Mouse (Mus musculus): ENCODE results near the gene Gm11020. TPM values are rescaled to one million over a fixed set of nuclear protein-coding genes. Genes with fewer than 3 reads are reported as not detected.
"Not testable (repeated sequence)": the region's sequence is repeated elsewhere in the genome, so short reads cannot be mapped to it uniquely, and the experiment has no call there.

Gene Gm11020
- polyA plus RNA-seq (2012; fragmentation: generic; extraction: Trizol) = not detected
- long read RNA-seq, experiment 1 = 0 reads
- long read RNA-seq, experiment 2 = 0 reads

GRCm38 (mm10) chr8:104321267-104321666, at the start of gene Gm11020:
TSS of gene Gm11020 (plus strand) at chr8:104321567.
- H3K79me3 ChIP-seq (ENCODE audit: low read depth); H3K4me3 ChIP-seq (ENCODE audit: insufficient read depth, poor library complexity, severe bottlenecking); H3ac ChIP-seq (ENCODE audit: control insufficient read depth, insufficient read length, low read depth); H3K27me3 ChIP-seq (ENCODE audit: control insufficient read depth, insufficient read depth, insufficient read length); H3K36me3 ChIP-seq (ENCODE audit: control insufficient read depth, insufficient read depth); H3K79me2 ChIP-seq (ENCODE audit: control insufficient read depth, insufficient read depth): not testable (repeated sequence)

- H3K79me2 ChIP-seq (ENCODE audit: control insufficient read depth, insufficient read depth); H3K79me3 ChIP-seq (ENCODE audit: low read depth); H3K36me3 ChIP-seq (ENCODE audit: control insufficient read depth, insufficient read depth); H3K4me3 ChIP-seq (ENCODE audit: insufficient read depth, poor library complexity, severe bottlenecking); H3K27me3 ChIP-seq (ENCODE audit: control insufficient read depth, insufficient read depth, insufficient read length); H3ac ChIP-seq (ENCODE audit: control insufficient read depth, insufficient read length, low read depth): not testable (repeated sequence)
Observed at GRCm38 (mm10) chr8:104293081-104293480, 28.3 kb upstream of the Gm11020 start, which contains the start of gene Cmtm2a. TSS of gene Cmtm2a (minus strand) at chr8:104293181.

- Histone ChIP-seq H3K79me3 (ENCODE audit: low read depth) (no peaks in the 10 kb centered on the region), H3ac (ENCODE audit: control insufficient read depth, insufficient read length, low read depth) (no peak overlapping the region), H3K4me3 (ENCODE audit: insufficient read depth, poor library complexity, severe bottlenecking) (no peak overlapping the region), H3K36me3 (ENCODE audit: control insufficient read depth, insufficient read depth) (no peaks in the 10 kb centered on the region), H3K79me2 (ENCODE audit: control insufficient read depth, insufficient read depth) (no peaks in the 10 kb centered on the region), H3K27me3 (ENCODE audit: control insufficient read depth, insufficient read depth, insufficient read length) (peaks cover 5% of the 10 kb centered on the region)
- TF ChIP-seq CEBPB (IDR thresholded peaks at IDR 0.05; ENCODE audit: low read depth) (no peak), USF1 (IDR thresholded peaks at IDR 0.05; ENCODE audit: low read depth) (no peak)
Observed at GRCm38 (mm10) chr8:104294396-104294795, 27.0 kb upstream of the Gm11020 start.

- H3K79me3 ChIP-seq (ENCODE audit: low read depth); H3K27me3 ChIP-seq (ENCODE audit: control insufficient read depth, insufficient read depth, insufficient read length); H3K4me3 ChIP-seq (ENCODE audit: insufficient read depth, poor library complexity, severe bottlenecking); H3K36me3 ChIP-seq (ENCODE audit: control insufficient read depth, insufficient read depth); H3ac ChIP-seq (ENCODE audit: control insufficient read depth, insufficient read length, low read depth); H3K79me2 ChIP-seq (ENCODE audit: control insufficient read depth, insufficient read depth): not testable (repeated sequence)
Observed at GRCm38 (mm10) chr8:104301577-104301976, 19.8 kb upstream of the Gm11020 start.

DNA sequence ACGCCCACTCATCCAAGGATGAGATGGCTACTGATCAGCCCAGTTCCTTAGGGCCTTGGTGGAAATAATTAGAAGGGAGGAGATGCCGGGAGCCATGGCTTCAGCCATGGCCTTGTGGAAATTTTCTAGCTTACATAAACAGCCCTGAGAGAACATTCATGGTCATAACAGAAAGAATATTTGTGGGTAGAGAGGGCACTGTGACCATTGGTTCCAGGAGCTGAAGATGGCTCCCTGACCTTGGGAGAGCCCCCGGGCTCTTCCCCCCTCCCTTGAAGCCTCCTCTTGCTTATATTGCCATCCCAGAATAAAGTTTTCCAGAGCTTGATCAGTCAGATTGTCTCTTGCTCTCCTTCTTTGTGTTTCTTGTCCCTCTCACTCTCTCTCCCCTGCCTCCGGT, 18.8 kb upstream of the Gm11020 start:
- not testable (repeated sequence) for H3K4me3 ChIP-seq (ENCODE audit: insufficient read depth, poor library complexity, severe bottlenecking)

GRCm38 (mm10) chr8:104304962-104305361, 16.4 kb upstream of the Gm11020 start:
- Histone ChIP-seq H3K79me2 (ENCODE audit: control insufficient read depth, insufficient read depth) (no peaks in the 10 kb centered on the region), H3K4me3 (ENCODE audit: insufficient read depth, poor library complexity, severe bottlenecking) (no peak overlapping the region), H3K79me3 (ENCODE audit: low read depth) (no peaks in the 10 kb centered on the region), H3K36me3 (ENCODE audit: control insufficient read depth, insufficient read depth) (no peaks in the 10 kb centered on the region), H3ac (ENCODE audit: control insufficient read depth, insufficient read length, low read depth) (no peak overlapping the region), H3K27me3 (ENCODE audit: control insufficient read depth, insufficient read depth, insufficient read length) (peaks cover 4% of the 10 kb centered on the region)
- TF ChIP-seq MYOD1 (IDR thresholded peaks at IDR 0.05; ENCODE audit: control insufficient read depth, insufficient read length, low read depth) = no peak
- TF ChIP-seq FOSL1 (IDR thresholded peaks at IDR 0.05; ENCODE audit: insufficient read depth, low read length, poor library complexity, severe bottlenecking) = no peak
- no peak for TF ChIP-seq CTCF (IDR thresholded peaks at IDR 0.05; ENCODE audit: control insufficient read depth, insufficient read depth, insufficient read length)
- no peak for TF ChIP-seq CEBPB (IDR thresholded peaks at IDR 0.05; ENCODE audit: low read depth)
- no peak for TF ChIP-seq MAX (IDR thresholded peaks at IDR 0.05)
- no peak for TF ChIP-seq USF1 (IDR thresholded peaks at IDR 0.05; ENCODE audit: low read depth)
- TF ChIP-seq MYOG (IDR thresholded peaks at IDR 0.05; ENCODE audit: control insufficient read depth, extremely low read depth, insufficient read length) = no peak

More for the DNA sequence above, 18.8 kb upstream of the Gm11020 start:
- not testable (repeated sequence) for H3K79me3 ChIP-seq (ENCODE audit: low read depth); H3K27me3 ChIP-seq (ENCODE audit: control insufficient read depth, insufficient read depth, insufficient read length); H3ac ChIP-seq (ENCODE audit: control insufficient read depth, insufficient read length, low read depth); H3K79me2 ChIP-seq (ENCODE audit: control insufficient read depth, insufficient read depth); H3K36me3 ChIP-seq (ENCODE audit: control insufficient read depth, insufficient read depth)

GRCm38 (mm10) chr8:104308341-104308740, 13.0 kb upstream of the Gm11020 start:
- H3K27me3 ChIP-seq (ENCODE audit: control insufficient read depth, insufficient read depth, insufficient read length) = peaks cover 17% of the 10 kb centered on the region
- not testable (repeated sequence) for H3K79me2 ChIP-seq (ENCODE audit: control insufficient read depth, insufficient read depth); H3K79me3 ChIP-seq (ENCODE audit: low read depth); H3ac ChIP-seq (ENCODE audit: control insufficient read depth, insufficient read length, low read depth); H3K4me3 ChIP-seq (ENCODE audit: insufficient read depth, poor library complexity, severe bottlenecking); H3K36me3 ChIP-seq (ENCODE audit: control insufficient read depth, insufficient read depth)

DNA sequence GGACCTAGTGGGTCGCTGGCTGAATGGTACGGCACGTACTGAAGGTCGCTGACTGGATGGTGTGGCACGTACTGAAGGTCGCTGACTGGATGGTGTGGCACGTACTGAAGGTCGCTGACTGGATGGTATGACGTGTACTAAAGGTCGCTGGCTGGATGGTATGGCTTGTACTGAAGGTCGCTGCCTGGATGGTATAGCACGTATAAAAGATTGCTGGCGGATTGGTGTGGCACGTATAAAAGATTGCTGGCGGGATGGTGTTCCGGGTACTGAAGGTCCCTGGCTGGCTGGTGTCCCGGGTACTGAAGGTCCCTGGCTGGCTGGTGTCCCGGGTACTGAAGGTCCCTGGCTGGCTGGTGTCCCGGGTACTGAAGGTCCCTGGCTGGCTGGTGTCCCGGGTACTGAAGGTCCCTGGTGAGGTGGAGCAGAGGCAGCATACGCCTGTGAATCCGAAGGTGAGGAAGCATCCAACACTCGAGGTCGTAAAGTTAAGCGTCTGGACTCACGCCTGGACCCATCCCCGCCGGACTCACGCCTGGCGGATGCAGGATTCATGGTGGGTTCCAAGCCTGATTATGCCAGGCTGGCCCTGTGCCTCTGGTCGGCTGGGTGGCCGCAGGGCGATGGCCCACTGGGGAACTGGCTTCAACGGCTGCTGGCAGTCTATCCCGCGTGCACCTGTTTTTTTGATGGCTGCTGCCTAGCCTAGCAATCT, 11.8 kb upstream of the Gm11020 start, which contains the start of the genes Gm45711 and Cmtm1:
Gm45711 (minus strand) TSS at position 641 of the 715 bp plus-strand sequence.
Cmtm1 (minus strand) TSS at position 705 of the 715 bp plus-strand sequence.
- peaks cover 17% of the 10 kb centered on the region for H3K27me3 ChIP-seq (ENCODE audit: control insufficient read depth, insufficient read depth, insufficient read length)
- not testable (repeated sequence) for H3ac ChIP-seq (ENCODE audit: control insufficient read depth, insufficient read length, low read depth); H3K79me3 ChIP-seq (ENCODE audit: low read depth); H3K36me3 ChIP-seq (ENCODE audit: control insufficient read depth, insufficient read depth); H3K79me2 ChIP-seq (ENCODE audit: control insufficient read depth, insufficient read depth); H3K4me3 ChIP-seq (ENCODE audit: insufficient read depth, poor library complexity, severe bottlenecking)

GRCm38 (mm10) chr8:104312023-104312422, 9.3 kb upstream of the Gm11020 start:
- H3K4me3 ChIP-seq (ENCODE audit: insufficient read depth, poor library complexity, severe bottlenecking); H3K79me3 ChIP-seq (ENCODE audit: low read depth); H3K36me3 ChIP-seq (ENCODE audit: control insufficient read depth, insufficient read depth); H3K79me2 ChIP-seq (ENCODE audit: control insufficient read depth, insufficient read depth); H3ac ChIP-seq (ENCODE audit: control insufficient read depth, insufficient read length, low read depth): not testable (repeated sequence)
- H3K27me3 ChIP-seq (ENCODE audit: control insufficient read depth, insufficient read depth, insufficient read length) = peaks cover 17% of the 10 kb centered on the region
